Mouse (Mus musculus) adipocyte (in vitro differentiated cells): ENCODE measurements at regions not wholly inside any gene's neighbourhood (a gene's known extent, or its start where the extent isn't known, plus 50 kb on each side); places are given as distances from the start of the nearest gene placed in this dataset.

Source experiments
- DNase-seq: peaks from one replicate; pipeline ENCODE4 v3.0.0-alpha.2; 2016; ENCODE audit warnings: low spot score

- DNase-seq, result no peak
Observed at GRCm38 (mm10) chr8:41703927-41704924, 287.4 kb upstream of the Frg1 start.
